Mouse (Mus musculus): ENCODE measurements around the gene Insr. TPM values are rescaled to one million over a fixed set of nuclear protein-coding genes. Genes with fewer than 3 reads are reported as not detected.

The Insr gene
- polyA plus RNA-seq, 1 experiment from 2014 or later: 56.9 TPM

DNA sequence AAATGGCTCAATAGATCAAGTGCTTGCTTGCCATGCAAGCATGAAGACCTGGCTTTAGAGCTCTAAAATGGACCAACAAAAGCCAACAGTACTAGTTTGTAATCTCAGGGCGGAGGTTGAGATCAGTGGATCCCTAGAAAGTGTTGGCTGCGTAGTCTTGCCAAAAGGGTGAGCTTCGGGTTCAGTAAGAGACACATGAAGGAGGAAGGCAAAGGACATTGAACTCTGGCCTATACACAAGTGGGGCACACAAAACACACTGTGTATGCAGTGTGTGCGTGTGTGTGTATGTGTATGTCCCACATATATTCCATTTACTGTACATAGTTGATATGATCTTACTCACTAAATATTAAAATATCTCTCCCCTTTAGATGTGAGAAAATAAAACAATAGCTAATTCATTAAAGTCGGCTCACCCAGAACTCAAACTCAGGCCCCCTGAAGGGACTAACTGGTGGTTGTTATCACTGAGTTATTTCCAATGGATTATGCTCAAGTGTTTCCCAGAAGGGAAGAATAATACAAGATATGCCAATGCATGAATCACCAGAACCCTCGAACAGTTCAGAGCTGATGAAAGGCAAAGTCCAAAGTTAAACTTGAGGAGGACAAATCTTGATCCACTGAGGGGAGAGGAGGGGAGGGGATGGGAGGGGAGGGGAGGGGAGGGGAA, 57.3 kb downstream of the Insr start:
- H3K9me3 ChIP-seq (ENCODE audit: control insufficient read depth, low read length): no peaks in the 10 kb centered on the region
- H3K4me2 ChIP-seq (ENCODE audit: low read length): peak overlapping the region; percentile 78
- no peaks in the 10 kb centered on the region for H3K27me3 ChIP-seq (ENCODE audit: control insufficient read depth, insufficient read depth, low read length)
- peaks cover 11 to 41% of the 10 kb centered on the region in 2 experiments for H3K4me1 ChIP-seq (ENCODE audit: control insufficient read depth in 2 of 2, insufficient read depth in 2 of 2, low read length in 2 of 2)
- peak overlapping the region; percentile 59 to 71 for H3K4me3 ChIP-seq (ENCODE audit: control insufficient read depth in 1 of 2, insufficient read depth in 1 of 2, low read depth in 1 of 2, low read length in 2 of 2)
- peak overlapping the region; percentile 95 to 96 for H3K27ac ChIP-seq (replicated peaks in 1 of 2; ENCODE audit: control insufficient read depth in 1 of 2, insufficient read depth in 1 of 2, low read depth in 2 of 2, low read length in 2 of 2)
- WGBS: 57% methylated on average over 6 of the region's 6 CpGs
- H3K36me3 ChIP-seq (ENCODE audit: control insufficient read depth, insufficient read depth, low read length): no peaks in the 10 kb centered on the region
- peak overlapping the region; percentile 79 for H3K9ac ChIP-seq (ENCODE audit: low read length)
- no peak for ATAC-seq (ENCODE audit: insufficient number of reproducible peaks, insufficient read depth, low FRiP score, low read depth)

DNA sequence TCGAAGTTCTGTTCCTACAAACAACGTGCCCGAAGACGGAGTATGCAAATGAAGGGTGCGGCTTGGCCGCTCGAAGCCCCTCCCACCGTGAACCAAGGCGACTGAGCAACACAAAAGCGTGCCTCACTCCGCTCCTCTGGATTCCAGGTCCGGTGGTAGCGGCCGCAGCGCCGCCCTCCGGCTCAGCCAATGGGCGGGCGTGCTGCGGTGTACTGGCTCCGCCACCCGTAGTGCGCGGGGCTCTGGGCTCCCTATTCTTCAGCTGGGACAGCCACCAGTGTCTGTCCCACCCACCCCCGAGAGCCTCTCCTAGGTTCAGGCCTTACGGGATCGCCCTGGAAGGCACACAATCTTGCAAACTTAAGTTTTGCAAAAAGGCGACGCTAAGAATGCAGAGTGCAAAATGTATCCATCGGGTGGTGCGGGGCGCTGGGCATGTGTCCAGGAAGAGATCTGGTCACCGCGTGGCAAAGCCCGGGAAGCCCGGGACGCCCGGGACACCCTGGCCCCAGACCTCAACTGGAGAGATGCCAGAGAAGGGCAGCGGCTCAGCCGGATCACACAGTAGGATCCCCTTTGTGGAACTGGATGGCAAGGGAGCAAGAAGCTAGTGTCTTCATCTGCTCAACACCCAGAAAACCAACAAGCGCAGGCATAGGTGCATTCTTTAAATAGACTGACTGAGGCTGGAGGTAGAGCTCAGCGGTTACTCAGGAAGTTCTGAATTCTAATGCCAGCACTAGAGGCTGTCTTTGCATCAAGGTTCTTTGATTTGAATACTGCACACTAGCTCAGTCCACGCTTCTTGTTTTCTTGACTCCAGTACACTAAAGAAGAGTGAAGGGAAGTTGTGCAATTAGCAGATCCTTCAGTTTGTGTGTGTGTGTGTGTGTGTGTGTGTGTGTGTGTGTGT, 58.1 kb downstream of the Insr start:
- H3K36me3 ChIP-seq (ENCODE audit: control insufficient read depth, insufficient read depth, low read length): no peaks in the 10 kb centered on the region
- ATAC-seq (ENCODE audit: insufficient number of reproducible peaks, insufficient read depth, low FRiP score, low read depth): peak; percentile 98
- H3K9me3 ChIP-seq (ENCODE audit: control insufficient read depth, low read length): no peaks in the 10 kb centered on the region
- H3K9ac ChIP-seq (ENCODE audit: low read length): peak overlapping the region; percentile 79
- peak overlapping the region; percentile 78 for H3K4me2 ChIP-seq (ENCODE audit: low read length)
- WGBS: under 1% methylated on average over 43 of the region's 43 CpGs
- no peaks in the 10 kb centered on the region for H3K27me3 ChIP-seq (ENCODE audit: control insufficient read depth, insufficient read depth, low read length)
- H3K4me3 ChIP-seq (ENCODE audit: control insufficient read depth in 1 of 2, insufficient read depth in 1 of 2, low read depth in 1 of 2, low read length in 2 of 2): peak overlapping the region; percentile 59 to 71
- peak overlapping the region; percentile 95 to 96 for H3K27ac ChIP-seq (replicated peaks in 1 of 2; ENCODE audit: control insufficient read depth in 1 of 2, insufficient read depth in 1 of 2, low read depth in 2 of 2, low read length in 2 of 2)
- peaks cover 17 to 48% of the 10 kb centered on the region in 2 experiments for H3K4me1 ChIP-seq (ENCODE audit: control insufficient read depth in 2 of 2, insufficient read depth in 2 of 2, low read length in 2 of 2)

DNA sequence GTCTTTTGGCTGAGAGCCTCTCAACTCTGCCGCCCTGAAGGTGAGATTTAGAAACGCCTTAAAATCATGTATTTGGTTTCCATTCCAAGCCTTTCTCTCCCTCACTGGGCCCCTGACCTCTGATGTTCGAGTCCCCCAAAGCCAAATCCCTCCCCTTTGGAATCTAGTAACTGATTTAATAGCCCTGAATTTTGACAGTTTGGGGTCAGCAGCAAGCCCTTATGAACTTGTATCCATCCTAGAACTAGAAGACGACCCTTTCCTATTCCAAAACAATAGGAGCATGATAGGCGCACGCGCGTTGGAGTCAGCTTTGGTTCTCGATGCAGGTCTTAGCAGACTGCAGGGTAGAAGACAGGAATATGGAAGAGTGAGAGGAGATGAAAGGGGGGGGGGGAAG, 58.9 kb downstream of the Insr start:
- H3K4me1 ChIP-seq (ENCODE audit: control insufficient read depth in 2 of 2, insufficient read depth in 2 of 2, low read length in 2 of 2): peaks cover 19 to 54% of the 10 kb centered on the region in 2 experiments
- peak overlapping the region; percentile 78 to 95 for H3K27ac ChIP-seq (replicated peaks in 1 of 2; ENCODE audit: control insufficient read depth in 1 of 2, insufficient read depth in 1 of 2, low read depth in 2 of 2, low read length in 2 of 2)
- no peak for ATAC-seq (ENCODE audit: insufficient number of reproducible peaks, insufficient read depth, low FRiP score, low read depth)
- H3K36me3 ChIP-seq (ENCODE audit: control insufficient read depth, insufficient read depth, low read length): no peaks in the 10 kb centered on the region
- H3K9me3 ChIP-seq (ENCODE audit: control insufficient read depth, low read length): no peaks in the 10 kb centered on the region
- 5% methylated on average over 9 of the region's 9 CpGs for WGBS
- H3K4me2 ChIP-seq (ENCODE audit: low read length): peak overlapping the region; percentile 78
- no peaks in the 10 kb centered on the region for H3K27me3 ChIP-seq (ENCODE audit: control insufficient read depth, insufficient read depth, low read length)
- H3K4me3 ChIP-seq (ENCODE audit: control insufficient read depth in 1 of 2, insufficient read depth in 1 of 2, low read depth in 1 of 2, low read length in 2 of 2): peak overlapping the region; percentile 59 to 71
- peak overlapping the region; percentile 79 for H3K9ac ChIP-seq (ENCODE audit: low read length)

DNA sequence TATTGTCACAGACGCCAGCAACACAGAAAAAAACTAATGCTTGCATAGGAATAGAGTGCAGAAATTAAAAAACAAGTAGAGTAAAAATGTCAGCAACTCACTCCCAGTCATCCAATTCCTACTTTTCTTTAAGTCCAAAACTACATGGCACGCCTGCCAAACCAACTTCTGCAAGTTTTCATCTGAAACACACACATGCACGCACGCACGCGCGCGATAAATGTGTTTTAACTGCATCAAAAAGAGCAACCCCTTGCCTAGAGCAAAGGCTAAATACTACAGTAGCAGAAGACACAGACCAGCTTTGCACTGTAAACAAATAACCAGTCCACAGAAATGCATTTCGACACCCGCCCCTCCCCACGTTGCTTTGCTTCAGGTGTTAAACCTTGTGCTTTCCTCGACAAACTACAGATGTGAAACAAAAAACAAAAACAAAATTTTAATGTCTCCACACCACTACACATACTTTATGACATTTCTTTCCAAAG, 59.5 kb downstream of the Insr start:
- ATAC-seq (ENCODE audit: insufficient number of reproducible peaks, insufficient read depth, low FRiP score, low read depth): no peak
- Histone ChIP-seq H3K9ac (ENCODE audit: low read length) (peak overlapping the region; percentile 79; the same call in 1 of the 2 replicates), H3K36me3 (ENCODE audit: control insufficient read depth, insufficient read depth, low read length) (no peaks in the 10 kb centered on the region), H3K4me2 (ENCODE audit: low read length) (peak overlapping the region; percentile 78), H3K4me3 (ENCODE audit: control insufficient read depth in 1 of 2, insufficient read depth in 1 of 2, low read depth in 1 of 2, low read length in 2 of 2) (no peak overlapping the region), H3K9me3 (ENCODE audit: control insufficient read depth, low read length) (no peaks in the 10 kb centered on the region), H3K4me1 (ENCODE audit: control insufficient read depth in 2 of 2, insufficient read depth in 2 of 2, low read length in 2 of 2) (peaks cover 16 to 57% of the 10 kb centered on the region in 2 experiments), H3K27ac (replicated peaks in 1 of 2; ENCODE audit: control insufficient read depth in 1 of 2, insufficient read depth in 1 of 2, low read depth in 2 of 2, low read length in 2 of 2) (peak overlapping the region in 1 of 2 experiments; percentile 95; a peak in 1 of 4 replicates), H3K27me3 (ENCODE audit: control insufficient read depth, insufficient read depth, low read length) (no peaks in the 10 kb centered on the region)
- 90% methylated on average over 12 of the region's 12 CpGs for WGBS

DNA sequence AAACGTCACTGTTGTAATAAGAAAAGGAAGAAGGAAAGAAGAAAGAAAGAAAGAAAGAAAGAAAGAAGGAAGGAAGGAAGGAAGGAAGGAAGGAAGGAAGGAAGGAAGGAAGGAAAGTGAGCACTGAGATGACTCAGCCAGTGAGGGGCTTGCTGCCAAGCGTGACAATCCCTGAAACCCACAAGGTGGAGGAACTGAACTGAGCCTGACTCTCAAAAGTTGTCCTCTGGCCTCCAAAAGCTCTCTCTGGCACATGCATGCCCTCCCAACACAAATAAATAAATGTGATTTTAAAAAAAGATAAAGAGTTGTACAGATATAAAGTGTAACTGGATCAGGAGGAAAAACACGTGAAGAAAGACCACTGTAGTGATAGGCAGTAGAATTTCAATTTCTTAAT, 60.2 kb downstream of the Insr start:
- Histone ChIP-seq H3K4me2 (ENCODE audit: low read length) (no peak overlapping the region), H3K9ac (ENCODE audit: low read length) (no peak overlapping the region), H3K4me3 (ENCODE audit: control insufficient read depth in 1 of 2, insufficient read depth in 1 of 2, low read depth in 1 of 2, low read length in 2 of 2) (no peak overlapping the region), H3K36me3 (ENCODE audit: control insufficient read depth, insufficient read depth, low read length) (no peaks in the 10 kb centered on the region), H3K9me3 (ENCODE audit: control insufficient read depth, low read length) (no peaks in the 10 kb centered on the region), H3K4me1 (ENCODE audit: control insufficient read depth in 2 of 2, insufficient read depth in 2 of 2, low read length in 2 of 2) (peaks cover 18 to 57% of the 10 kb centered on the region in 2 experiments), H3K27ac (replicated peaks in 1 of 2; ENCODE audit: control insufficient read depth in 1 of 2, insufficient read depth in 1 of 2, low read depth in 2 of 2, low read length in 2 of 2) (no peak overlapping the region), H3K27me3 (ENCODE audit: control insufficient read depth, insufficient read depth, low read length) (no peaks in the 10 kb centered on the region)
- ATAC-seq (ENCODE audit: insufficient number of reproducible peaks, insufficient read depth, low FRiP score, low read depth): no peak
- 71% methylated on average over 3 of the region's 3 CpGs for WGBS

DNA sequence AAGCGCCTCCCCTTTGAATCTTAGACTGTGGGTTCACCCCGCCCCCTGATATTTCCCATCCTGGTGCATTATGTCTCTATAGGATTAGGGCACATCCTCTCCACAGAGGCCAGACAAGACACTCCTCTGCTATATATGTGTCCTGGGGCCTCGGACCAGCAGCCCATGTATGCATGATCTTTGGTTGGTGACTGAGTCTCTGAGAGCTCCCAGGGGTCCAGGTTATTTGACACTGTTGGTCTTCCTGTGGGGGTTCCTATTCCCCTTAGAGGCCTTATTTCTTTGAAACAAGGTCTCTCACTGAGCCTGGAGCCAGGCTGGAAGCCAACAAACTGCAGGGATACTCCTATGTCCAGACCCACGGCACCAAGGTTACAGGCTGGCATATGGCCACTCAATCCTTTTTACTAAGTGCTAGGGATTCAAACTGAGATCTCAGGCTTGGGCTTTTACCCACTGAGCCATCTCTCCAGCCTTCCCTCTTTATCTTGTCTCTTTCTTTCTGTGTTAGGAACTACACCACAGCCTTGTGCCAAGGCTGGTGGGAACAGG, 62.8 kb downstream of the Insr start:
- no peak overlapping the region for H3K9ac ChIP-seq (ENCODE audit: low read length)

DNA sequence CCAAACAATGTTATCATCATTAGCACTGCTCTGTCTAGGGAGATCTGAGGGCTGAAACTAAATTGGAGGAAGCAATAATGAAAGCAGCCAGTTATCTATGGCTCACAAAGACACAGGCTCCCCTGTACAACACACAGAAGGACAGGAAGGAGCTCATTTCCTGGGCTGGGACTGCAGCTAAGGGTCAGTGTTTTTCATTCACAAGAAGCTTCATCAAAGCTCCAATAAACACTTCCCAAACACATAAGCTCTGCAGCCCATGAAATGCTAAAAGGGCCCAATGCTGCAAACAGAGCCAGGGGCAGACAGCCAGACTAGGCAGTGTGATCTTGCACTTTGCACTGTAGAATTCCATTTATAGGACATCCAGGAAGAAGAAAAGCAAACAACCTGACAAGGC, 63.9 kb downstream of the Insr start:
- Histone ChIP-seq H3K27me3 (ENCODE audit: control insufficient read depth, insufficient read depth, low read length) (no peaks in the 10 kb centered on the region), H3K4me2 (ENCODE audit: low read length) (peak overlapping the region; percentile 3; the same call in 1 of the 2 replicates), H3K36me3 (ENCODE audit: control insufficient read depth, insufficient read depth, low read length) (peaks cover 4% of the 10 kb centered on the region), H3K4me3 (ENCODE audit: control insufficient read depth in 1 of 2, insufficient read depth in 1 of 2, low read depth in 1 of 2, low read length in 2 of 2) (no peak overlapping the region), H3K4me1 (ENCODE audit: control insufficient read depth in 2 of 2, insufficient read depth in 2 of 2, low read length in 2 of 2) (peaks cover 20 to 38% of the 10 kb centered on the region in 2 experiments), H3K9me3 (ENCODE audit: control insufficient read depth, low read length) (no peaks in the 10 kb centered on the region), H3K27ac (replicated peaks in 1 of 2; ENCODE audit: control insufficient read depth in 1 of 2, insufficient read depth in 1 of 2, low read depth in 2 of 2, low read length in 2 of 2) (peak overlapping the region; percentile 37 to 52), H3K9ac (ENCODE audit: low read length) (peak overlapping the region; percentile 25; the same call in 1 of the 2 replicates)
- peak; percentile 78 for ATAC-seq (ENCODE audit: insufficient number of reproducible peaks, insufficient read depth, low FRiP score, low read depth)

More for the DNA sequence above, 62.8 kb downstream of the Insr start:
- H3K9me3 ChIP-seq (ENCODE audit: control insufficient read depth, low read length): no peaks in the 10 kb centered on the region
- H3K4me3 ChIP-seq (ENCODE audit: control insufficient read depth in 1 of 2, insufficient read depth in 1 of 2, low read depth in 1 of 2, low read length in 2 of 2): no peak overlapping the region
- H3K4me1 ChIP-seq (ENCODE audit: control insufficient read depth in 2 of 2, insufficient read depth in 2 of 2, low read length in 2 of 2): peaks cover 16 to 38% of the 10 kb centered on the region in 2 experiments
- H3K27me3 ChIP-seq (ENCODE audit: control insufficient read depth, insufficient read depth, low read length): no peaks in the 10 kb centered on the region
- no peak for ATAC-seq (ENCODE audit: insufficient number of reproducible peaks, insufficient read depth, low FRiP score, low read depth)
- WGBS: 73% methylated on average over 4 of the region's 4 CpGs
- 0 out of 4 replicates have a peak overlapping the region, but pooled peaks of 1 of the 2 experiments have one; percentile 39 for H3K27ac ChIP-seq (replicated peaks in 1 of 2; ENCODE audit: control insufficient read depth in 1 of 2, insufficient read depth in 1 of 2, low read depth in 2 of 2, low read length in 2 of 2)
- H3K4me2 ChIP-seq (ENCODE audit: low read length): no peak overlapping the region
- no peaks in the 10 kb centered on the region for H3K36me3 ChIP-seq (ENCODE audit: control insufficient read depth, insufficient read depth, low read length)

Data from heart, embryonic 14.5 days (tissue).